Mouse (Mus musculus) stomach, postnatal 0 days (tissue): ENCODE measurements around the gene Gm28305.

Experiments used
- CTCF ChIP-seq: IDR thresholded peaks from 2 replicates; pipeline ENCODE4 v1.5.1; 2016; ENCODE audit warnings: antibody characterized with exemption, low read depth, mild to moderate bottlenecking, moderate library complexity
- EP300 ChIP-seq: optimal IDR thresholded peaks from 2 replicates; pipeline ENCODE3; 2016; ENCODE audit warnings: antibody characterized with exemption

DNA sequence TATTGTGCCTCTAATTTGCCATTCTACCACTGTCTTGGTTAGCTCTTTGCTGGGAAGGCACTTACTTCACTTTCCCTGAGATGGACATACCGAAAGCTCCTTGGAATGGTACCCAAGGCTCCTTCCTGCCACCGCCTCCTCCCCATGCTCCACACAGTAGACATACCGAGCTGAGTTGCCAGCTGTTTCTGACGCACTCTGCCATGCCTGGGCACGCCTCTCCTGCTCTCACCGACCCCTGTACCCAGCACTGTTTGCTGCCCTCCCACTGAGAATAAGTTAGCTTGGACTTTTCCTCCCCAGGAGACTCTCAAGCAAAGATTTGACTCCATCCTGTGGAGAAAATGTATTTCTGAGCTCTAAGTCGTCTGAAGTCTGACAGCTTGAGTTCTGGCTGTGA, 60.4 kb downstream of the Gm28305 start:
- TF ChIP-seq CTCF (no peak), EP300 (no peak)
